Mouse (Mus musculus): ENCODE data around the gene Chrng. TPM values are rescaled to one million over a fixed set of nuclear protein-coding genes. Genes with fewer than 3 reads are reported as not detected.

Chrng gene
- total RNA-seq, 2 experiments from 2014 or later = not detected

GRCm38 (mm10) chr1:87198119-87199065 is 6.1 kb upstream of the Chrng start:
- no peak for DNase-seq

DNA sequence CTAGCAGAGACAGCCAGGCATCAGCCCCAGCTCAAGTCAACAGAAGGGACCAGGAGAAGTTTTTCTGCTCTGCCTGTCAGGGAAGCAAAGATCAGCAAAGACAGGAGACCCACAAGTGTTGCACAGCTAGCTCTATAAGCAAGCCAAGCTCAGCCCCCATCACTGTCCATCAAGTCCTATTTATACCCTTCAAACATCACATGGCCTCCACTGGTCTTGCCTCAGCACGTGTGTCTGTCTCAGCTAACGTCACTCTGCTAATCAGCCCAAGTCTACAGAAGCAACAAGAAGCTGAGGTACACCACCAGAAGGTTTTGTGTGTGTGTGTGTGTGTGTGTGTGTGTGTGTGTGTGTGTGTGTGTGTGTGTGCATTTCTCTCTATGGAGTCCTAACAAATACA is 3.6 kb upstream of the Chrng start:
- DNase-seq = no peak

DNA sequence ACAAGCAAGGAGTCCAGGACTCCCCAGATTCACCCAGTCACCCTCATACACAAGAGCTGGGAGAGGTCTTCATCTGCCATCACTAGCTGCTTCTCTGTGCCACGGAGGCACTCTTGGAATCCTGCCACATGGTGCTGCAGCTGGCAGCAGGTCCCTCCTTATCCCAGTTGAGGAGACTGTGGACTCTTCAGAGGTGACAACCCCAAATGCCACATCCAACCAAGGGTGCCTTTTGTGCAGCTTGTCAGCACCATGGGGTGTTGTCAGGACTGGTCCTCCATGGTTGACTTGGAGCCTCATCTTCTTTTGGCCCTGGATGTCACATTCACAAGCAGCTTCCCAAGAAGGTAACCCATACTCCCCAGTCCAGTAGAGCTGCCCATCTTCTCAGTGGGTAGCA is 2.6 kb upstream of the Chrng start:
- DNase-seq = no peak

- no peak for DNase-seq
Measured at GRCm38 (mm10) chr1:87203779-87204178, 678 bp upstream of the Chrng start.

DNA sequence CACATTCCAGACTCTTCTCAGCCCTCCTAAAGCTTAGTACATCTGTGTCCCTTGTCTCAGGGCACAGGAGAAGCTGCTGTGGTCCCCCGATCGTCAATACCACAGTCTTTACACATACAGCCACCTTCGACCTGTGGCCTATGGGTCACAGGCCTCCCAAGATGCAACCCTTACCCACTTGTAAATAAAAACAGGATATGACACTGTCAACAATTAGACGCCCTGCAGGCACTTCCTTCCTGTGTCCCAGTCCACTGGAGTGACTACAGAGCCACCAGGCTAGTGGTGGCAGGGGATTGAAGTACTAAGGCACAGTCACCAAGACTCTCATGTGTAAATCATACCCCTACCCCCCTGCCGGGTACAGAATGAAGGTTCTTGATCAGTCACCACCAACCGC is 581 bp downstream of the Chrng start:
- DNase-seq = peak in 1 of 2 experiments; percentile 20

DNA sequence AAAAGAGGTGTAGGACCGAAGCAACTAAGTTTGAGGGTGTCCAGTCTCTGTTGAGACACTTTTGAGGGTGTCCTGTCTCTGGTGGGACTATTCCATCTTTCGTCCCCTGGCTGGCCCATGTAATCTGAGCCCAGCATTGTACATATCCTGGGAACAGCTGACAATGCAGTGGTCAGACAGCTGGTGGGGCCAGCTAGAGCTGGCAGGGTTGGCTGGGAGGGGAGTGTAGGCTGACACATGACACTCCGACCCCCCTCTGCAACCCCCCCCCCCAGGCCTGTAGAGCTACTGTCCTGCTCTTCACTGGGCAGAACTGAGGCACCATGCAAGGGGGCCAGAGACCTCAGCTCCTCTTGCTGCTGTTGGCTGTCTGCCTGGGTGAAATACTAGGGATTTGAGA is 1.0 kb downstream of the Chrng start:
- DNase-seq = no peak

GRCm38 (mm10) chr1:87206339-87206738 is 1.9 kb downstream of the Chrng start:
- no peak for DNase-seq

DNA sequence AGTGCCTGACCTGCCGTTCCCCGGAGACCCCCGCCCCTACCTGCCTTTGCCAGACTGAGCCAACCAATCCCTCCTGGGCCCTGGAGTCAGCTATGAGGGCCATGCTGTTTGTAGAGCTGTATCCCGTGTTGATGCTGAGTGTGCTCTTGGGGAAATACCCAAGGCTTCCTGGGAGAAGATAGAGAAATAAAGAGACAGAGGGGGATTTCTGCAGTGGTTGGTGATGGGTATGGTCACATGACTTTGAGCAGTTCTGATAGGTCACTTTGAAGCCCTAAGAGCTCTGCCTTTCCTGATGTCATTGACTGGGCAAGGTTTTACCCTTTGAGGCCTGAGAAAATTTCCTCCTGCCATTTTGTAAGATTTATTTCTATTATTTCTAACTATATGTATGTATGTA is 7.0 kb downstream of the Chrng start:
- DNase-seq = no peak

- peak; percentile 96 to 97 for DNase-seq
Measured at GRCm38 (mm10) chr1:87213735-87214704, 9.6 kb downstream of the Chrng start, which contains the start of gene Eif4e2. Gene Eif4e2, plus strand, starts transcription at chr1:87213914.

GRCm38 (mm10) chr1:87214748-87215147 is 10.3 kb downstream of the Chrng start:
- DNase-seq = no peak

DNA sequence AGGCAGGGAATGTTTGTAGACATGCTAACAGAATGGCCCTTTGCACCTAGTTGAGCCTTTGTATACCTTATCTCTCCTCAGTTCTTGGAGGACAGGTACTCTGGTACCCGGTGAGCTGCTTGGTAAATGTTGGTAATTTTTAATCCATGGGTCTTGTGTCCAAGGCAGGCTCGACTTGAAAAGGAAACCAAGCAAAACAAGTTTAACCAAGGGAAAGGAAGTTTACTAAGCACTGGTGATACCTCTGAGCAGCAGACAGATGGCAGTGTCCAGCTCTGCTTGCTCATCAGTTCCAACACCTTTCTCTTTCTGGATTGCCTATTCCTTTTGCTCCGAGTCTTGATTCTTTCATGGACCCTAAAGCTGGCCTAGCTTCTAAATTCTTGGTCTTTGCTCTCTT is 13.5 kb downstream of the Chrng start:
- peak in 1 of 2 experiments; percentile 23 for DNase-seq

DNA sequence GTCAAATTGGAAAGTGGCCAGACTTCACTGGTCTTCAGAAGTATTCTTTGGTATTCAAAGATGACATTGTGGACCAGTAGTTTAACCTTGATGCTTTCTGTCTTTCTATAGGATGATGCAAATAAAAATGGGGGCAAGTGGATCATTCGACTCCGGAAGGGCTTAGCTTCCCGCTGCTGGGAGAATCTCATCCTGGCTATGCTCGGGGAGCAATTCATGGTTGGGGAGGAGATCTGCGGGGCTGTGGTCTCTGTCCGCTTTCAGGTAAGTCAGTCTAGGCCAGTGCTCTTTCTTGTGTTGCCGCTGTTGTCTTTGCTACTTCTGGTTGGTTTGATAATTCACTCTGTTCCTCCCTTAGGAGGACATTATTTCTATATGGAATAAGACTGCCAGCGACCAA is 21.3 kb downstream of the Chrng start:
- no peak for DNase-seq

GRCm38 (mm10) chr1:87226409-87227159 is 22.1 kb downstream of the Chrng start:
- no peak for DNase-seq

DNA sequence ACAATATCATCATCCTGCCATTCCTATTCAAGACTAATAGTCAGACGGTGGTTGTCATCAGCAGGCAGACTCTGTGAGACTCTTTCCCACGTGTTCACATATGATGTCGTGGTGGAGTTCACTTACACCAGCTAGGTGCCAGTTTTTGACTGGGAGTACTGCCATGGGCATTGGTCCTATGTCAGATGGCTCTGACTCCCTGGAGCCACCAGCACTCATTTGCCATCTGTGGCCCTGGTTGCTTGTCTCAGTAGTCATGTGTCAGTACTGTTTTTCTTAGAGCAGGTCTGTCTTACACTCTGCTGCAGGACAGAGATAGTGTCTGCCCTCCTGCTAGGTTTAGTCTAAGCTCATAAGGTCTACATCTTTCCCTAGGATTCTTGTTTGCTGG is 22.7 kb downstream of the Chrng start:
- DNase-seq = no peak

DNA sequence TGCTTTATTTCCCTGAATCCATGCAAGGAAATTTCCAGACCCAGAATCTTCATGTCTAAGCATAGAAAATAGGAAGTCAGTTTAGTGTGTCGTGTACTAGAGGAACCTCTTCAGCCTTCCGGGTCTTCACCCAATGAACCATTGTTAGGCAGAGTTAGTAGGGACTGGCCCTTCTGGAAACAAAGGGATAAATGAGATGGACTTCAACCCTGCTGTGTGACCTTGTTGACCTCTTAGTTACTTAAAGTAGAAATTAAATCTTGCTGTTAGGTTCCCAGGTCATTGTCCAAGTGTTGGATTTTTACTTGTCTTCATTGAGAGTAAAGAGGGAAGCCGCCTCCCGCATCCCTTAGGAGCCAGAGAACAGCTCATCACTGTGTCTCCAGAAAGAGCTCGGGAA is 26.1 kb downstream of the Chrng start:
- DNase-seq = no peak

DNA sequence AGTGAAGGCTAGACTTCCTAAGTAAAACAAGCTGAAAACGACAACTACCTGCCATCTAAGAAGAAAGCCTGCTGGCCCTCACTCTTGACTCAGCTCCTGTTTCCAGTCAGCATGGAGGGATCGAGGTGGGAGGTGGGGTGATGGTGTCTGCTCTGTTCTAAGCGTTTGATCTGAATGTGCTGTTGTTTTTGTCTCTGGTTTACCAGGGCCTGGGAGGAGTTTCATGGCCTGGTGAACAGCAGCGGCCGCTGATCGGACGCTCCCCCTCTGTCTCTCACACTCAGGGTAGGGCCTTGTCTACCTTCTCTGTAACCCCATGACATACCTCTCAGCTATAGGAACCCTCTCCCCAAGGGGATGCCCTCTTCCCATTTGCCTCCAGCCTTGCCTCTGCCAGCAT is 27.7 kb downstream of the Chrng start:
- no peak for DNase-seq

- DNase-seq = no peak
Measured at GRCm38 (mm10) chr1:87239056-87239455, 34.6 kb downstream of the Chrng start.

GRCm38 (mm10) chr1:87243021-87243420 is 38.6 kb downstream of the Chrng start:
- DNase-seq = no peak

DNA sequence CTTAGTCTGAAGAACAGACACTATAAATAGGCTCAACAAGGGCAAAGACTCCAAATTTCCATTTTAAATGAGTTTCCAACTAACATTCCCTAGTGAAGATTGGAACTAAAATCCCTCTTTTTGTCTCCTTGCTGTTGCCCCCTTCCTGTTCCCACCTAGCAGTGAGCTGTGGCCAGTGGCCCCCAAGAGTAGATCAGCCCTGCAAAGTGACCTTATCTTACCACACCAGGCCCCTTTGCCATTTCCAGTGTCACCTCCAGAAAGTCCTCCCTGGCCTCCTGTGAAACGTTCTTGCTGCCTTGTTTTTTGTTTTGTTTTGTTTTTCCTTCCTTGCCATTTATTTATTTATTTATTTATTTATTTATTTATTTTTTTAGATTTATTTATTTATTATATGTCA is 41.0 kb downstream of the Chrng start:
- DNase-seq = no peak

DNA sequence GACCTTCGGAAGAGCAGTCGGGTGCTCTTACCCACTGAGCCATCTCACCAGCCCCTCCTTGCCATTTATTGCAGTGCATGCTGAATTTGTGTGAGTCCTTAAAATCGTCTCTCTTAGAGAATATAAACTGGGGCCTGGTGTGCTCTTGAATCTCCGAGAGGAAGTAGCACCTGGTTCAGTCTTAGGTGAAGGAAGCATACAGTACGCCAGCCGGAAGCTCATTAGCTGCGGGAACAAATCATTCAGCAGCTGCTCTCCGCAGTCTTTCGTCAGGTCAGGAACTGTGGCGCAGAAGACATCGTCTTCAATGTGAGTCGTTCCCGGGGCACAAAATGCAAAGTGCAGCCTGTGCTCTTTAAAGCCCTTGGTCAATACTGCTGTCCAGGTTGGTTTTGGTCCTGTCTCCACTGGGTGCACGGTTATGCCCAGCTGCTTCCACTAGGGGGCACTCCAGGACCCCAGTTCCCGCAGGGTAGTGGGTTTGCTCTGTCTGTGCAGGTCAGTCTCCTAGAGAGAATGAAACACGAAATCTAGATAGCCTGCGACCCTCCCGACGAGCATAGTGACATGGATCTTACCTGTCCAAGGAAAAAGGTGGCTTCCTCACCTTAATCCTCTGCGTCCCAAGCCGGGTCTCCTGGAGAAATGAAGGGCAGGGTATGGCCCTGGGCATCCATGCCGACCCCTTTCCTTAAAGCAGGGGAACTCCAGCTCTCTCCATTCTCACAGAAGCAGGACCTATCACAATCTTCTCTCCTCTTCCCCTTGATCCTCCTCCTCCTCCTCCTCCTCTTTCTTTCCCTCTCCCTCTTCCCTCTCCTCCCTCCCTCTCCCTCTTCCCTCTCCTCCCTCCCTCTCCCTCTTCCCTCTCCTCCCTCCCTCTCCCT is 41.7 kb downstream of the Chrng start:
- DNase-seq = peak; percentile 90 to 91

DNA sequence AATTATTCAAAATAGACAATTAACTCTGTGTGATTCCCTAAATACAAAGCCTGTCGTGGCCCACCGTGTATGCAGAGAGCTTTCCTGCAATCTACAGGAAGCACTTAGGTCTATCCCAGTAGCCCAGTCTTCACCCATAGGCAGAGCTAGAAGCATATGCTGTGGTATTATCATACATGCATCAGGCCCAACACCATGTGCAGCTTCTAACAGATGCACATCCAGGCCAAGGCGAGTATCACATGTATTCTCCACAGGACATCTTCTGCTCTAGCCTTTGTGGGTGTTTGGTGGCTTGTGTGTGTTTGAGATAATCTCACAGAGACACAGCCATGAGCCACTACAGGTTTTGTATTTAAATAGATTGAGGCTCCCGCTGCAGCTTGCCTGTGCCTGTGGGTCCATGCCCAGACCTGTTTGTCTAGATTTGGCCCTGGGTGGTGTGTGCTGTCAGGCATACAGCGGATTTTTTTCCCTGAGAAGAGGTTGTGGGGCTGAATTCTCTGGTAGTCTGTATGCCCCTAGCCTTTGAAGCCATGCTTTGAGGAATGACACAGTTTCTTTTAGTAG is 47.7 kb downstream of the Chrng start:
- DNase-seq = no peak

Data from adrenal gland, postnatal 36 days (tissue).